Mouse (Mus musculus) heart, embryonic 16.5 days (tissue): ENCODE measurements around the gene Pim3. TPM values are rescaled to one million over a fixed set of nuclear protein-coding genes. Genes with fewer than 3 reads are reported as not detected.

Experiments
- ATAC-seq: fragments of 200-750 bp; cut with Nextera tagmentation; replicated peaks from 2 replicates; pipeline ENCODE4 v1.8.0; 2017; ENCODE audit warnings: moderate number of reproducible peaks; ENCODE audit not compliant: insufficient read depth, low FRiP score; ENCODE audit errors: extremely low read depth
- H3K27ac ChIP-seq: fragments of 300-500 bp; sonication (generic); 2 replicates; pipeline ENCODE4 v1.5.1; 2014; ENCODE audit warnings: mild to moderate bottlenecking, low read length, control low read depth, moderate library complexity
- H3K27me3 ChIP-seq: fragments of 300-500 bp; sonication (generic); 2 replicates; pipeline ENCODE4 v1.6.1; 2014; ENCODE audit warnings: low read length, mixed read lengths; ENCODE audit not compliant: control insufficient read depth, insufficient read depth
- H3K36me3 ChIP-seq: fragments of 300-500 bp; sonication (generic); 2 replicates; pipeline ENCODE4 v1.6.1; 2014; ENCODE audit not compliant: control insufficient read depth, insufficient read depth
- H3K4me1 ChIP-seq: fragments of 300-500 bp; sonication (generic); 2 replicates; pipeline ENCODE4 v1.6.1; 2014; ENCODE audit warnings: low read length, mixed read lengths; ENCODE audit not compliant: control insufficient read depth, insufficient read depth
- H3K4me2 ChIP-seq: fragments of 300-500 bp; sonication (generic); 2 replicates; pipeline ENCODE4 v1.6.1; 2014; ENCODE audit warnings: low read depth, mild to moderate bottlenecking, control low read depth, low read length
- H3K4me3 ChIP-seq: fragments of 300-500 bp; sonication (generic); 2 replicates; pipeline ENCODE4 v1.5.1; 2014; ENCODE audit warnings: mild to moderate bottlenecking, control low read depth, low read length
- H3K9ac ChIP-seq: fragments of 300-500 bp; sonication (generic); 2 replicates; pipeline ENCODE4 v1.6.1; 2014; ENCODE audit warnings: low read length, control low read depth
- H3K9me3 ChIP-seq: fragments of 300-500 bp; sonication (generic); replicated peaks from 2 replicates; pipeline ENCODE4 v1.6.1; 2016; ENCODE audit warnings: low read length; ENCODE audit not compliant: control insufficient read depth
- whole genome bisulfite sequencing: fragments of 180-500 bp; shearing (Covaris S2); extraction: QIAGEN DNeasy Blood & Tissue Kit; methylation state at CpG from one replicate; pipeline ENCODE4 v1.1.7; 2014; 5-methylcytosine and 5-hydroxymethylcytosine counted together
- polyA plus RNA-seq: library from polyadenylated mRNA; unstranded; fragments of >200 nt; fragmentation: Nextera tagmentation; extraction: Ambion mirVana; gene quantifications from 2 replicates; pipeline ENCODE4 v1.2.1, GENCODE M21; 2015

The Pim3 gene
- polyA plus RNA-seq, 1 experiment from 2014 or later: 69.8 TPM

GRCm38 (mm10) chr15:88868024-88868742 lies 6.2 kb downstream of the Pim3 start:
- Histone ChIP-seq H3K9ac (no peak overlapping the region), H3K36me3 (peaks cover 10% of the 10 kb centered on the region), H3K27me3 (no peaks in the 10 kb centered on the region), H3K4me1 (peaks cover 42% of the 10 kb centered on the region), H3K4me3 (no peak overlapping the region), H3K9me3 (no peaks in the 10 kb centered on the region), H3K4me2 (peak overlapping the region; percentile 48), H3K27ac (peak overlapping the region; percentile 95)
- ATAC-seq: peak; percentile 34
- 53% methylated on average over 6 of the region's 6 CpGs for WGBS

GRCm38 (mm10) chr15:88870418-88871185 lies 8.6 kb downstream of the Pim3 start:
- ATAC-seq: no peak
- H3K27ac ChIP-seq: no peak overlapping the region
- no peak overlapping the region for H3K4me2 ChIP-seq
- WGBS: 74% methylated on average over 5 of the region's 5 CpGs
- H3K9ac ChIP-seq: no peak overlapping the region
- H3K4me1 ChIP-seq: peaks cover 30% of the 10 kb centered on the region
- no peaks in the 10 kb centered on the region for H3K9me3 ChIP-seq
- H3K36me3 ChIP-seq: no peaks in the 10 kb centered on the region
- H3K27me3 ChIP-seq: no peaks in the 10 kb centered on the region
- H3K4me3 ChIP-seq: no peak overlapping the region

- no peaks in the 10 kb centered on the region for H3K9me3 ChIP-seq
- H3K4me1 ChIP-seq: peaks cover 10% of the 10 kb centered on the region
- no peak overlapping the region for H3K4me3 ChIP-seq
- H3K27me3 ChIP-seq: no peaks in the 10 kb centered on the region
- H3K4me2 ChIP-seq: no peak overlapping the region
- no peak overlapping the region for H3K27ac ChIP-seq
- 85% methylated on average over 3 of the region's 3 CpGs for WGBS
- H3K36me3 ChIP-seq: no peaks in the 10 kb centered on the region
- no peak for ATAC-seq
- H3K9ac ChIP-seq: no peak overlapping the region
Observed at GRCm38 (mm10) chr15:88874061-88874460, 12.1 kb downstream of the Pim3 start.

- no peak overlapping the region for H3K9ac ChIP-seq
- no peak overlapping the region for H3K4me3 ChIP-seq
- H3K27me3 ChIP-seq: no peaks in the 10 kb centered on the region
- H3K36me3 ChIP-seq: no peaks in the 10 kb centered on the region
- no peaks in the 10 kb centered on the region for H3K9me3 ChIP-seq
- no peak overlapping the region for H3K27ac ChIP-seq
- 79% methylated on average over 6 of the region's 6 CpGs for WGBS
- peaks cover 10% of the 10 kb centered on the region for H3K4me1 ChIP-seq
- ATAC-seq: no peak
- no peak overlapping the region for H3K4me2 ChIP-seq
Observed at GRCm38 (mm10) chr15:88874477-88874876, 12.5 kb downstream of the Pim3 start.

- WGBS: 31% methylated on average over 10 of the region's 10 CpGs
- Histone ChIP-seq H3K4me2 (no peak overlapping the region), H3K9ac (peak overlapping the region; percentile 24; the same call in 1 of the 2 replicates), H3K9me3 (no peaks in the 10 kb centered on the region), H3K4me1 (peaks cover 10% of the 10 kb centered on the region), H3K36me3 (no peaks in the 10 kb centered on the region), H3K27ac (no peak overlapping the region), H3K4me3 (no peak overlapping the region), H3K27me3 (no peaks in the 10 kb centered on the region)
- ATAC-seq: peak; percentile 51
Observed at GRCm38 (mm10) chr15:88875625-88876081, 13.7 kb downstream of the Pim3 start.

- H3K4me2 ChIP-seq: peak overlapping the region; percentile 43; the same call in 1 of the 2 replicates
- WGBS: 12% methylated on average over 28 of the region's 28 CpGs
- no peaks in the 10 kb centered on the region for H3K36me3 ChIP-seq
- H3K9me3 ChIP-seq: no peaks in the 10 kb centered on the region
- no peak overlapping the region; the same call in 1 of the 2 replicates for H3K9ac ChIP-seq
- no peak overlapping the region for H3K4me3 ChIP-seq
- H3K27ac ChIP-seq: no peak overlapping the region
- ATAC-seq: peak; percentile 34; the same call in 1 of the 2 replicates
- no peaks in the 10 kb centered on the region for H3K27me3 ChIP-seq
- peaks cover 10% of the 10 kb centered on the region for H3K4me1 ChIP-seq
Observed at GRCm38 (mm10) chr15:88876155-88877020, 14.4 kb downstream of the Pim3 start.

- Histone ChIP-seq H3K9ac (no peak overlapping the region), H3K4me3 (no peak overlapping the region), H3K27ac (no peak overlapping the region), H3K4me1 (peaks cover 10% of the 10 kb centered on the region), H3K27me3 (no peaks in the 10 kb centered on the region), H3K4me2 (no peak overlapping the region), H3K9me3 (no peaks in the 10 kb centered on the region), H3K36me3 (no peaks in the 10 kb centered on the region)
- ATAC-seq: no peak
- WGBS: 81% methylated on average over 10 of the region's 10 CpGs
Observed at GRCm38 (mm10) chr15:88877021-88877400, 15.0 kb downstream of the Pim3 start.

GRCm38 (mm10) chr15:88881253-88882044 lies 19.5 kb downstream of the Pim3 start:
- Histone ChIP-seq H3K4me1 (no peaks in the 10 kb centered on the region), H3K27me3 (no peaks in the 10 kb centered on the region), H3K4me3 (no peak overlapping the region), H3K4me2 (no peak overlapping the region), H3K9ac (no peak overlapping the region), H3K27ac (no peak overlapping the region), H3K36me3 (no peaks in the 10 kb centered on the region), H3K9me3 (no peaks in the 10 kb centered on the region)
- 60% methylated on average over 22 of the region's 22 CpGs for WGBS
- no peak for ATAC-seq
